Mouse (Mus musculus): ENCODE results near the gene Lbp.

GRCm38 (mm10) chr2:158341324-158341723, 35.0 kb downstream of the Lbp start:
- no peak for TF ChIP-seq CTCF (IDR thresholded peaks at IDR 0.05; ENCODE audit: control insufficient read depth, insufficient read depth, insufficient read length)
- no peak for TF ChIP-seq CEBPB (IDR thresholded peaks at IDR 0.05; ENCODE audit: low read depth)
- no peak for TF ChIP-seq USF1 (IDR thresholded peaks at IDR 0.05; ENCODE audit: low read depth)
- TF ChIP-seq MAX (IDR thresholded peaks at IDR 0.05): no peak
- no peak for TF ChIP-seq MYOD1 (IDR thresholded peaks at IDR 0.05; ENCODE audit: control insufficient read depth, insufficient read length, low read depth)
- no peak for TF ChIP-seq MYOG (IDR thresholded peaks at IDR 0.05; ENCODE audit: control insufficient read depth, extremely low read depth, insufficient read length)
- no peak for TF ChIP-seq FOSL1 (IDR thresholded peaks at IDR 0.05; ENCODE audit: insufficient read depth, low read length, poor library complexity, severe bottlenecking)
